Mouse (Mus musculus): ENCODE results near the gene Carmil3.
A peak's percentile ranks its signal among the peaks of the same experiment; 100 is the strongest.

Carmil3 gene

DNA sequence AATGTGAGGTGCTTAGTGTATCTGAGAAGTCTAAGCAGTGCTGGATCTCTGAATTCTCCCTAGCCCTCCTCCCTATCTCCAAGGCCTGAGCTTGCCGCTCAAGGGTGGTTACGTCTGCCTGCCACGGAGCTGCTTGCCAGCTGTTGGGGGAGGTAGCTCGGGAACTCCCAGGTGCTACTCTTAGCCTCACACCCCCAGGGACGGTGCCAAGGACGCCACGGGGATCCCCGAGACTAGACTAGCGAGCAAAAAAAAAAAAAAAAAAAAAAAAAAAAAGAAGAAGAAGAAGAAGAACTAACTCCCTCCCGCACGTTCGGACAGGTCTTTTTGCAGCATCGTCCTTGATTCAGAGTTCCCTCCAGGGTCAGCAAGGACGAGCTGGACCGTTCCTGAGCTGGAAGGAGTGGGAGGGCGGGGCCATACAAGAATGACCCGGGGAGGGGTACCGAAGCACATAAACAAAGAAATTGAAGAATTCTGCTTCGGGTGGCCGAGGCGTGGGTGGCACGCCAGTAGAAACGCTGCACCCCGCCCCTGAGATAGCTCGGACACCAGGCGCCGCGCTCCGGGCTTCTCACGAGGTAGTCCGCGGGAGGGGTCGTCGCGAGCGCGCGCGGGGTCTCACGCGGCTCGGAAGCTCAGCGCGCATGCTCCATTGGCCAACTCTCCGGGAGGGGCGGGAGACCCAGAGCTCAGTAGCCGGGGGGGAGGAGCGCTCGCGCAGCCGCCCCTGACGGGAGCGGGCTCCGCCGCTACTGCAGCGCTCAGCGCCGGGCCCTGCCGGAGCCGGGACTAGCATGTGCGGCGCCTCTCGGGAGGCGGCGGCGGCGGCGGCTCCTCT lies at the start of gene Carmil3:
Gene Carmil3, plus strand, starts transcription at position 291 of the 841 bp plus-strand sequence.
- peak; percentile 94 for DNase-seq

GRCm38 (mm10) chr14:55457693-55458092 lies 32.8 kb upstream of the Carmil3 start:
- DNase-seq, result no peak

- DNase-seq, result peak; percentile 80
Measured at GRCm38 (mm10) chr14:55458273-55458672, 32.2 kb upstream of the Carmil3 start.

DNA sequence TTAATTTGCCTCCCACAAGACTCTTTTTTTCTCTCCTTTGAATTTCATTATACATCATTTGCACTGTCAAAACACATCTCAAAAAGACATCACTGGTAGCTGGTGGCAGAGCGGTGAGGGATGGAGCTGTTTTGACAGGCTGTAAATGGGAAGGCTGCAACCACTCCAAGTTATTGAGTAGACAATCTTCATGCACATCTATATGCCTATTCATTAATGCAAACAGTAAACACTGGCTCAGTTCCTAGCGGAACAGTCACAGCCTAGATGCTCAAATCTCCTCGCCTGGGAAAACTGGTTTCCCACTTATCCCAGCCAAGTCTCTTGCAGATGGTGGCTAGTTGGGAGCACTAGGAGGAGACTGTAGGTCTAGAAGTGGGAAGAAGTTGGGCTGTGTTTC lies 31.7 kb upstream of the Carmil3 start:
- DNase-seq, result no peak

- peak; percentile 63 for DNase-seq
Measured at GRCm38 (mm10) chr14:55459796-55460195, 30.7 kb upstream of the Carmil3 start.

DNA sequence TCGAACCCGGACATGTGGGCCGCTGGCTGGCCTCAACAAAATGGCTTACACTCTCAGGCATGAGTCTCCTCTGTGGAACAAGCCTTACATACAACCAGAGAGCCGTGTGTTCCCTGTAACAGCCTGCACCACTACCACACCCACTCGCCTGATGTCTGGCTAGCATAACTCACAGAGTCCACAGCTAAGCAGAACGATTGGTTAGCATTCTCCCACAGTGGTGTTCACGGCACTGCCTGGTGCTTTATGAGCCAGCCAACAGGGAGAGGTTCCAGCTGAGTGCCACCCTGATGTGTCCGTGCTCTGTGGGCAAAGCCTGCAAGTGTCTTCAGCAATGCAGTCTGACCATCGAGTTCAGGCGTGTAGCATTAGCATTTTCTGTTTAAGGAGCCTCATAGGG lies 30.2 kb upstream of the Carmil3 start:
- DNase-seq, result no peak

GRCm38 (mm10) chr14:55461757-55462156 lies 28.7 kb upstream of the Carmil3 start:
- no peak for DNase-seq

- no peak for DNase-seq
Measured at GRCm38 (mm10) chr14:55466481-55466880, 24.0 kb upstream of the Carmil3 start.

DNA sequence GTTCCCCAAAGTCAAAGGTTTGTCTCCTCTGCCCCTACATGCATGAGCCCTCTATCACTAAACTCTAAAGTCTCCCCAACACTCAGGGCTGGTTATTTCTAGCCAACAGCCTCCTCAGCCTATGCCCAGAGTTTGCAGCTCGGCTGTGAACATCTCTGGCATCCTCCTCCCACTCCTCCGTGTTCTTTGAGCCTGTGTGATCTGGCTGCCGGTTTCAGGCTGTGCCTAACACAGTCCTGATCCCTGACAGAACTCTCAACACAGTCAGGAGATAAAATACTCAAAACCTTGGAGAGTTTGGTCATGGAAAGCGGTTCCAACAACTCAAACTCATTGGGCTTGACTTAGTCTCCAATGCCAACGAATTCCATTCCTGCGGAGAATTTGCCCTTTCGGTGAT lies 23.3 kb upstream of the Carmil3 start:
- no peak for DNase-seq

GRCm38 (mm10) chr14:55468301-55468741 lies 22.1 kb upstream of the Carmil3 start:
- no peak for DNase-seq

DNA sequence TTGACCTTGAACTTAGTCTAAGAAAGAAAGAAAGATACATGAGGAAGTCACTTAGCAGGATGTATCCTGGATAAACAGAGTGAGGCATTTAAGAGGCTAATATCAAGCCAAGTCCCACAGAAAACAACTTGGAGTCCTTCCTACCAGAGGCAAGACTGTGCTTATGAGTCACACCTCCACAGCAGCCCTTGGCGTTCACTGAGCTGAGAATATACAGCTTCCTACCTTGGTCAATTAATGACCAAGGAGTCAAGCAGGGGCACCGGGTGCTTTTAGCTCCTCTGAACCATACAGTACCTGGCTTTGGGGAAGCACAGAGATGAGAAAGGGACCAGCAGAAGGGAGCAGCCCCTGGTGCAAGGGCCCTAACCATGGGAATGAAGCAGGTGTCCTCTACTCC lies 21.4 kb upstream of the Carmil3 start:
- no peak for DNase-seq

- DNase-seq, result no peak
Measured at GRCm38 (mm10) chr14:55469821-55470220, 20.6 kb upstream of the Carmil3 start.

GRCm38 (mm10) chr14:55470806-55471205 lies 19.6 kb upstream of the Carmil3 start:
- DNase-seq, result no peak

GRCm38 (mm10) chr14:55475654-55476053 lies 14.8 kb upstream of the Carmil3 start:
- no peak for DNase-seq

- DNase-seq, result no peak
Measured at GRCm38 (mm10) chr14:55477421-55477820, 13.0 kb upstream of the Carmil3 start.

- DNase-seq, result no peak
Measured at GRCm38 (mm10) chr14:55477829-55478228, 12.6 kb upstream of the Carmil3 start.

DNA sequence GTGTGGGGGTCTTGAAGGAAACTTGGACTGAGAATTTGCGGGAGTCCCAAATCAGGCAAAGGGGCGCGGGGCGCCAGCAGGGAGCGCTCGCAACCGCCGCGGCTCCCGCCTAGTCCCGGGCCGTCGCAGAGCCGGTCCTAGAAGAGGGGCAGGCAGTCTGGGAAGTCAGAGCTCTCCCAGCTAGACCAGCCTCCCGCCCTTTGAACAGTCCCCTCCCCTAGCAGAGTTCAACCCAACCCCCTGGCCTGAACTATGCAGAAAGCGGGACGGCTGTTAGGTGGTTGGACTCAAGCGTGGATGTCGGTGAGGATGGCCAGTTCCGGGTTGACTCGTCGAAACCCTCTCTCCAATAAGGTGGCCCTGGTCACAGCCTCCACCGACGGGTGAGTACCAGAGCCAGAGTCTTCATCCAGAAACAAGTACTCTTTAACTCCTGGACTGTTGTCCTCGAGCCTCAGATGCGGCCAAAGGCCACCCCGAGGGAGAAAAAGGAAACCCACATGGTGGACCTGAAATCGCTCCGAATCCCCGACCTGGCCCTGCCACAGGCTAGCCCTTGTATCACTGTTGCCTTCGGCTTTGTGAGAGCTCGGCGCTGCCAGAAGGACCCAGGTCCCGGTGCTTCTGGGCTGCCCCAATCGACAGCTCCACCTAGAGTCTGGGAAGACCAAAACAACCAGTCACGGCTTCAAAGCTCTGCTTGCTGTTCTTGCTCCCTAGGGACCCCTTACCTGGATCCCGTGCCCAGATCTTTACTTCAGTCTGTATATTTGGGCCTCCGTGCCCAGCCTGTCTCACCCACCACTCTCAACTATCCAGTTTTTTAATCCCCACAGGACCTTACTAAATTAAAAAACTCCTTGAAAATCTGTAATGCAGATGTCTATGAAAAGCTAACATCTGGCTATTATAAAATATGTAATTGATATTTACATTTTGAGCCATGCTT lies 11.5 kb upstream of the Carmil3 start, which contains the start of gene Dhrs4:
Gene Dhrs4, plus strand, starts transcription at position 108 of the 949 bp plus-strand sequence.
- peak; percentile 92 for DNase-seq

DNA sequence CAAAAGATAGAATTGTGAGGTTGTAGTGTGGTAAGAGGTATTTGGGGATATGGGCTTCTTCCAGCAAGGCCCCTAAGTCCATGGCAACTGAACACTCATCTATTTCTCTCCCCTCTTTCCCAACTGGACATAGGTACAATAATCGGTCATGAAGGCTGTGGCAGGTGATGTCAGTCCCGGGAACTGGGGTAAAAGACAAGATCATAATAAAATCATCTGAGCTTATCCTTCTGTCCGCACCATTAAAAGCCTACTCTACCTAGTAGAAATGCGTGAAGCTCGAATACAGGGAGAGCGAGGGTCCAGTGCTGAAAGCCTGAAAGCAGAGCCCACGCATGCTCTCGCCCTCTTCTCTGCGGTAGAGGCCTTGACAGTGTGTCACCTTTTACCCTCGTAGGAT lies 10.8 kb upstream of the Carmil3 start:
- no peak for DNase-seq

DNA sequence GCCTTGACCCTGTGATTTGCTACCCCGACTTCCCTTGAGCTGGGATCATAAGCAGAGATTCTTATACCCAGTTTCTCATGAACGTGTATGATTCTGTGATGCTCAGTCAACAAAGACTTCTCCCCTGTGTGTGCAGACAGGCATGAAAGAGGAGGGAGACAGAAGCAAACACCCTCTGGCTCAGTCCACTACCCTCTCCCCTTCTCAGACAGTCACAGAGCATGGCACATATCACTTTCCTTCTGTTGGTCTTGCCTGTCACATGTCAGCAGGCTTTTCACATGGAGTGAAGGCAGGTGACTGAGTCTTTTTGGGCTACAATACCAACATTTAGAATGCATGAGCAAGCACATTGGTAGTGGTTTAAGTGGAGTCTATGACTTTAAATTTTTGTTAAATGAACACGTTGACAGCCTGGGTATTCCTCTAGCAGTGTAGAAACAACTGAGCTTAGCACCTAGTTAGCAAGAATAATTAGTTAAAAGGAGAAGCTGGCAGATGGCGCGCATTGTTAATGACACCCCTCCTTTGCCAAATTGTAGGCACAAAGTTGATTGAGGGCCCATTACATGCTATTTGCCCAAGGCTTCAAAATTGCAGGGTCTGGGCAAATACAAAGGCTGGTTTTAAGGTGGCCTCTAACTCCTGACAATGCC lies 5.9 kb upstream of the Carmil3 start:
- no peak for DNase-seq

GRCm38 (mm10) chr14:55486836-55487235 lies 3.6 kb upstream of the Carmil3 start:
- no peak for DNase-seq

- peak; percentile 78 for DNase-seq
Measured at GRCm38 (mm10) chr14:55491291-55491833, 911 bp downstream of the Carmil3 start.

GRCm38 (mm10) chr14:55492103-55492502 lies 1.7 kb downstream of the Carmil3 start:
- DNase-seq, result no peak
